Mouse (Mus musculus): ENCODE data around the gene Ablim1. TPM values are rescaled to one million over a fixed set of nuclear protein-coding genes. Genes with fewer than 3 reads are reported as not detected.

The Ablim1 gene
- polyA plus RNA-seq, 1 experiment from 2014 or later, result 58.7 TPM

DNA sequence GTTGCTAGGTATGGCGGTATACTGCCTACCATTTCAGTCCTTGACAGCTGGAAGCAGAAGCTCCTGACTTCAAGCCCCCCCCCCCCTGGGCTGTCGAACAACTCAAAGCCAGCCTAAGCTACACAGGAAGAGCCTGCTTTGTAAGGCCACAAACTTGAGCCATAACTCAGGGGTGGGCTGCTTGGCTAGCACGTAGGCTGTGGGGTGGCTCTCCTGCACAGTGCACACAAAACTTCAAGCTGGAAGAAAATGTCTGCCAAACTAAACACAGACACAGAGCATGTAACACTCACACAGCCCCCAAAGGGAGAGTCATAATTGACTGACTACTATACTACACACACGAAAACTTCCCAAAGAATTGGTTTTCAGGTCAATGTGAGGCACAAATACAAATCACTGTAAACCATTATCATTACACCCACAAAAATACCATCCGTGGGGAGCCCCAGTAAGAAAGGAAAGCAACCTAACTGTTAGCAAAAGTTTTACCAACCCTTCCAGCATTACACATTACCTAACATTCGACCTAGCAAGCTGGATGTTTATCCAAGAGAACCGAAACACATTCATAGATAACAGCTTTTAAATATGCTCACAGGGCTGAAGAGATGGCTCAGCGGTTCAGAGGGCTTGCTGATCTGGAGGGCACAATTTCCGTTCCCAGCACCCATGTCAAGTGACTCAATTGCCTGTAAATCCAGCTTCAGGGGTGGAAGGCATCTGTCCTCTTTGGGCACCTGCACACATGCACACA, 61.8 kb downstream of the Ablim1 start:
- 75% methylated on average over 9 of the region's 9 CpGs for WGBS
- ATAC-seq (ENCODE audit: low FRiP score), result no peak
- no peaks in the 10 kb centered on the region for H3K9me3 ChIP-seq (replicated peaks)
- H3K4me2 ChIP-seq, result no peak overlapping the region
- H3K36me3 ChIP-seq, result no peaks in the 10 kb centered on the region
- H3K4me1 ChIP-seq, result no peaks in the 10 kb centered on the region
- H3K4me3 ChIP-seq (replicated peaks), result no peak overlapping the region
- no peaks in the 10 kb centered on the region for H3K27me3 ChIP-seq (replicated peaks)
- H3K27ac ChIP-seq (replicated peaks), result no peak overlapping the region
- no peak overlapping the region for H3K9ac ChIP-seq (replicated peaks)

DNA sequence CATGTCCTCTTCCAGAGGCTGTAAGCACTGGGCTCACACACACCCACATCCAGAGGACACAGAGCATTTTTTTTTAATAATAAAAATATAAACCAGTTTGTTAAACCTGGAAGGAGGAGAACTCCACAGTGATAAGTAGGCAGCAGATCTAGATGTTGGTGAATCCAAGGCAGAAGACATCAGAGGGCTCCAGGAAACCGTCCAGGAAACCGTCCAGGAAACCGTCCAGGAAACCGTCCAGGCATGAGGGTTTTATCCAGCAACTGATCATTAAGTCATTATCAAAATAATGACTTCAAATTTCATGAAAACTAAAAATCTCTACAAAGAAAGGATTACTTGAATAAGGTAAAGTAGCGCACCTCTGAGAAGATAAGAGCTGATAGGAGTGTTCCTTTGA, 65.9 kb downstream of the Ablim1 start:
- Histone ChIP-seq H3K36me3 (no peaks in the 10 kb centered on the region), H3K4me1 (peaks cover 3% of the 10 kb centered on the region; the same call in 1 of the 2 replicates), H3K9ac (replicated peaks) (no peak overlapping the region), H3K9me3 (replicated peaks) (no peaks in the 10 kb centered on the region), H3K4me3 (replicated peaks) (no peak overlapping the region), H3K27ac (replicated peaks) (no peak overlapping the region), H3K27me3 (replicated peaks) (no peaks in the 10 kb centered on the region), H3K4me2 (no peak overlapping the region)
- 91% methylated on average over 5 of the region's 5 CpGs for WGBS
- ATAC-seq (ENCODE audit: low FRiP score), result no peak

DNA sequence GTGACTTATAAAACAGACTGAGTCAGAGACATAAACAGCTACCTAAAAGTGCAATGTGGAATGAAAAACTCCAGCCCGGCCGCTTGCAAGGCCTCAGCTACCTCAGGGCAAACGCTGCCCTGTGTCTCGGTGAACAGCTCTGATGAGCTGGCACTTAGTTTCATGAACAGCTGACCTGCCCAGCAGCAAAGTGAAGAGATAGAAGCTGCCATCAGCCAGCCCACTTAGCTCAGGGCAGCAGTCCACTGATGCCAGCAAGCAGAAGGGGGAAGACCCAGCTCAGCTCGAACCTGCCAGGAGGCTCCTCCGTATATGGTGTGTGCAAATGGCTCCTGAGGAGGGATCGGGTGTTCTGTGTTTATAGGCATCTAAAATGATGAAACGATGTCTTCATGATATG, 67.5 kb downstream of the Ablim1 start:
- WGBS, result 66% methylated on average over 8 of the region's 8 CpGs
- ATAC-seq (ENCODE audit: low FRiP score), result no peak
- Histone ChIP-seq H3K36me3 (no peaks in the 10 kb centered on the region), H3K27ac (replicated peaks) (no peak overlapping the region), H3K4me2 (no peak overlapping the region), H3K9me3 (replicated peaks) (no peaks in the 10 kb centered on the region), H3K27me3 (replicated peaks) (no peaks in the 10 kb centered on the region), H3K4me1 (peaks cover 4% of the 10 kb centered on the region), H3K4me3 (replicated peaks) (no peak overlapping the region), H3K9ac (replicated peaks) (no peak overlapping the region)

DNA sequence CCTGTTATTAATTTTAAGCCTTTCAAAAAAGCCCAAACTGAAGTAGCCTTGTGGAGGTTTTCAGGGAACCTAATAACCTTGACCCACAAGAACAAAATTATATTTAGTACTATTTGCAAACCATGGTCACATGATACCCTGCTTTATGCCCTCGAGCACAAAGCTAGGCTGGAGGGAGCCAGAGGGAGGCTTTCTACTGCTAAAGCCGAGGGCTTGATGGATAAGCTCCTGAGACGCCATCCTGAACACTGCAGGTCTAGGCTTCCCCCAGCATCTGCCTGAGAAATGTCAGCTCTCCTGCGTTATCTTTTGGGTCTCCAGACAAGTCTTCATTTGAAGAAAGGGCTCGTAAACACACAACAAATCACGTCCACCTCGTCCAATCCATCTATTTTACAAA, 70.4 kb downstream of the Ablim1 start:
- ATAC-seq (ENCODE audit: low FRiP score), result no peak
- WGBS, result 76% methylated on average over 7 of the region's 7 CpGs

DNA sequence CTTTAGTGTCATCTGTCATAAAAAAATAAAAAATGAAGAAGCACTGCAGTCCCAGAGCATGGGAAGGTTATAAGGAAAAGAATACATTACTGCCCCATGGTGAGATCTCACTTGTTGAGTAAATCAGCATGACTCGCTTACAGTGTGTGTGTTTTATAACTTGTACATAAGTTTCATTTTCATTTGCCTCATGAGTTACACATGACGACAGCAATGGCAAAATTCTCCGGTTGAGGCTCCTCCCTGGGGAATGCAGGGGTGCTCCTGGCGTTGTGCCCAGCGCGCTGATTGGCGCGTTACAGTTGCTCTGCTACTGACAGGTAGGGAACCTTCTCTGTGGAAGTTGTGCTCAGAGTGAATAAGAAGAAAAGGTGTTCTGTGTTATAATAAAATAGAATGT, 71.1 kb downstream of the Ablim1 start:
- no peak overlapping the region for H3K27ac ChIP-seq (replicated peaks)
- no peaks in the 10 kb centered on the region for H3K27me3 ChIP-seq (replicated peaks)
- peaks cover 26% of the 10 kb centered on the region for H3K4me1 ChIP-seq
- no peak overlapping the region for H3K9ac ChIP-seq (replicated peaks)
- no peak overlapping the region for H3K4me3 ChIP-seq (replicated peaks)
- ATAC-seq (ENCODE audit: low FRiP score), result no peak
- 82% methylated on average over 8 of the region's 8 CpGs for WGBS
- H3K9me3 ChIP-seq (replicated peaks), result no peaks in the 10 kb centered on the region
- no peak overlapping the region for H3K4me2 ChIP-seq
- H3K36me3 ChIP-seq, result no peaks in the 10 kb centered on the region

More for the DNA sequence above, 70.4 kb downstream of the Ablim1 start:
- H3K27me3 ChIP-seq (replicated peaks), result no peaks in the 10 kb centered on the region
- peaks cover 22% of the 10 kb centered on the region for H3K4me1 ChIP-seq
- H3K9ac ChIP-seq (replicated peaks), result no peak overlapping the region
- H3K4me2 ChIP-seq, result no peak overlapping the region
- H3K27ac ChIP-seq (replicated peaks), result no peak overlapping the region
- no peaks in the 10 kb centered on the region for H3K9me3 ChIP-seq (replicated peaks)
- no peaks in the 10 kb centered on the region for H3K36me3 ChIP-seq
- H3K4me3 ChIP-seq (replicated peaks), result no peak overlapping the region

DNA sequence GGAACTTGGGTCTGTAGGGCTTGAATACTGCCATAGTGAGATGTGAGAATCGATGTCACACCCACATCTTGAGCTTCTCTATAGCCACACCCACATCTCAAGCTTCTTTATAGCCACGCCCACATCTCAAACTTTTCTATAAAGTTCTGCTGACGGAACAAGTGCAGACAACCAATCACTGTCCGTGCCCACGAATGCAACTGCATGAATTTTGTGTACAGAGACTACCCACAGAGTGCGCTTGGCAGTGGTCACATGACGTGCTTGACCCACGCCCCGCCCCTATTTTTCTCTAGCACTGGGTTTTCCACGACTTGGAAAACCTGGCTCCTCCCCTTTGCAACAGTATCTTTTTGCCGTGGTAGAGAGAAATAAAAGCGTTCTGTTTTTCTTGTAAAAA, 71.5 kb downstream of the Ablim1 start:
- 84% methylated on average over 12 of the region's 12 CpGs for WGBS

DNA sequence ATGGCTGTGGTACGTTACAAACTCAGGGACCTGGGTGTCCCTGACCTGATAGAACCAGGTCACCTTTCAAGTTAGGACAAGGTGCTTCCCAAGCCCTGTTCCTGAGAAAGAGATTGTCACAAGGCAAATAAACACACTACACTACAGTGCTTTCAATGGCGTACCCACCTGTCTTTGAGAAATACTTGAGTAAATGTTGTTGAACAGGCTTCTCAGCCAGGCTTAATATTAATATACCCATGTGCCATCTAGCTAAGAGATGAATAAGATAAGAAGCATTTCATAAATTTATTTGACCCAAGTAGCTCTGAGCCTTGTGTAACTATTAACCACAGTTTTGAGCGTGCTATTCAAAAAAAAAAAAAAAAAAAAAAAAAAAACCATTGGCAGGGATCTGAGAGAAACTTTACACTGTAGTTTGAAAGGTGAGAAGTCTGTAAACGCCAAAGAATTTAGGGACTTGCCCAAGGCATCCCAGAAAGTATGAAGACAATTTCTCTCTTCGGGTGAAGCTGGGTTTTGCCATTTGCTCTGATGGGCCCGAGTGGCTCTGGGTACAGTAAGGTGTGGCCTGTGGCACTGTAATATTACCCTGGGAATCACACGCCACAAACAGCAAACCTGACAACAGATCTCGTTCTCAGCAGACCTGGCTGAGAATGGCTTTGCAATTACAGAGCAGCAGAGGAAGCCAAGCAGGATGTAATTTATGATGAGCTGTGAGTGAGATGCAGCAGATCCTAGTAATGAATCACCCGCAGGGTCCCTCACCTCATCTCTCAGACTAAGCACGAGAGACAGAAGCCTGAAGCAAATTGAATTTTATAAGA, 73.1 kb downstream of the Ablim1 start:
- H3K4me1 ChIP-seq, result peaks cover 25% of the 10 kb centered on the region
- H3K4me2 ChIP-seq, result no peak overlapping the region
- H3K9ac ChIP-seq (replicated peaks), result no peak overlapping the region
- no peak for ATAC-seq (ENCODE audit: low FRiP score)
- no peaks in the 10 kb centered on the region for H3K27me3 ChIP-seq (replicated peaks)
- H3K9me3 ChIP-seq (replicated peaks), result no peaks in the 10 kb centered on the region
- H3K27ac ChIP-seq (replicated peaks), result 0 out of 2 replicates have a peak overlapping the region, but pooled peaks have one; percentile 6
- H3K36me3 ChIP-seq, result no peaks in the 10 kb centered on the region
- H3K4me3 ChIP-seq (replicated peaks), result no peak overlapping the region
- 51% methylated on average over 10 of the region's 10 CpGs for WGBS

More for the DNA sequence above, 71.5 kb downstream of the Ablim1 start:
- no peaks in the 10 kb centered on the region for H3K36me3 ChIP-seq
- peaks cover 28% of the 10 kb centered on the region for H3K4me1 ChIP-seq
- ATAC-seq (ENCODE audit: low FRiP score), result no peak
- H3K9ac ChIP-seq (replicated peaks), result no peak overlapping the region
- no peak overlapping the region for H3K27ac ChIP-seq (replicated peaks)
- H3K27me3 ChIP-seq (replicated peaks), result no peaks in the 10 kb centered on the region
- H3K4me3 ChIP-seq (replicated peaks), result no peak overlapping the region
- H3K9me3 ChIP-seq (replicated peaks), result no peaks in the 10 kb centered on the region
- H3K4me2 ChIP-seq, result no peak overlapping the region

DNA sequence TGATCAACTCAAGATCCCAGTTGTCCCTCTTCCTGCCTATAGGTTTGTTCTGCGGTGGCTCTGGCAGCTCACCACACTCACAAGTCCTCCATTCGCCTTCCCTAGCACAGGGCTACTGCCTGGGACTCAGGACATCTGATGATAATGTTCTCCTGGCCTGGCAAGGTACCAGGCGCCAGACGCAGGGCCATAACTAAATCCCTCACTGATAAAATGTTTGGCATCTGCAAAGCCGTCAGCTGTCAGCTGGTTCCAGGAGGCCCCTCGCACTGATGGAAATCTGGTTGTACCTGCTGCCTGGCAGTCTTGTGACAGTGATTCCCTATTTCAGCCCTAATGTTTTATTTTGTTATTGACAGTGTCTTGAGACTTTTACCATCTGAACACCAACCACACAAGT, 74.5 kb downstream of the Ablim1 start:
- ATAC-seq (ENCODE audit: low FRiP score), result no peak
- H3K4me1 ChIP-seq, result peaks cover 25% of the 10 kb centered on the region
- H3K4me3 ChIP-seq (replicated peaks), result no peak overlapping the region
- H3K9ac ChIP-seq (replicated peaks), result no peak overlapping the region
- H3K9me3 ChIP-seq (replicated peaks), result no peaks in the 10 kb centered on the region
- H3K27ac ChIP-seq (replicated peaks), result no peak overlapping the region
- WGBS, result 74% methylated on average over 6 of the region's 6 CpGs
- H3K4me2 ChIP-seq, result no peak overlapping the region
- H3K36me3 ChIP-seq, result no peaks in the 10 kb centered on the region
- no peaks in the 10 kb centered on the region for H3K27me3 ChIP-seq (replicated peaks)

DNA sequence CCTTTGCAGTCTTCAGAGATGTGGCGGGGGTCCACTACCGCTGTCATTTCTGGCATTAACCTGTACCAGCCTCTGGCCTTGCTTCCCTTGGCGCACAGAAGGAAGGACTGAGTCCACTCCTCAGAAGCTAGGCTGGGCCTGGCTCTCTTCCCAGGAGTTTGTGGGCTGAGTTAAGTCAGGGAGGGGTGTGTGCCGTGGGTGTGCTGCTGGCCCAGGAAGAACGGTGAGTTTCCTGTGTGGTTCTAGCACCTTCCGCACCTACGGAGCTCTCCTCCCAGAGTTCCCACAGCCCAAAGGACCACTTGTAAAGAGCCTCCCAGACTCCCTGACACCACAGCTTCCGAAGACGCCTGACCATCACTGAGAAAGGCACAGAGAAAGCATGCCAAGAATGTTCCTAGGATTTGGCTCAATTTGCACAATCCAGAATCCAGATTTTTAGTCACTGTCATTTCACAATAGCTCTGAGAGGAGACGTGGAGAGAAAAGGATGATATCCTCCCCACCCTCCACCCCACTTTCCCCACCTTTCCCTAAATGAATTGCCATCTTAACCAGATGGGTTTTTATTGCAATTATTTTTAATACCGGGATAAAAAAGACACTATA, 75.4 kb downstream of the Ablim1 start:
- no peaks in the 10 kb centered on the region for H3K9me3 ChIP-seq (replicated peaks)
- H3K4me2 ChIP-seq, result no peak overlapping the region
- H3K4me3 ChIP-seq (replicated peaks), result no peak overlapping the region
- no peak overlapping the region for H3K9ac ChIP-seq (replicated peaks)
- no peaks in the 10 kb centered on the region for H3K27me3 ChIP-seq (replicated peaks)
- no peaks in the 10 kb centered on the region for H3K36me3 ChIP-seq
- no peak overlapping the region for H3K27ac ChIP-seq (replicated peaks)
- ATAC-seq (ENCODE audit: low FRiP score), result no peak
- H3K4me1 ChIP-seq, result peaks cover 25% of the 10 kb centered on the region
- WGBS, result 77% methylated on average over 11 of the region's 11 CpGs

DNA sequence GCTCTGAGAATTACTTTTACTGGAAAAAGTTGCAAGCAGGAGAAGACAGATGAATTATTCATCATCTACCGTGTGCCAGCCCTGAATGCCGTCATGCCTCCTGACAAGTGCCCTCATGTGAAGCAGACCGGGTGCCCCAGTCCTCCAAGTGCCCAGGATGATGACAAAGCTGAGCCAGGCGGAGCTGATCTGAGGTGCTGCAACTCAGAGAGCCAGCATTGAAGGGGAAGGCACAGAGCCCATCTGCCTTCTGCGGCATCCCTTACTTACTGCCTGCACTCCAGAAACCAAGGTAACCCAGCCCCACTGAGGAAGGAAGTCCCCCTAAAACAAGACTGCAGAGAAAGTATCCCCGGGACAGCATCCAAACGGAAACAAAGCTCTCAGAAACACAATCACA, 76.3 kb downstream of the Ablim1 start:
- H3K4me2 ChIP-seq, result no peak overlapping the region
- no peak overlapping the region for H3K4me3 ChIP-seq (replicated peaks)
- H3K27ac ChIP-seq (replicated peaks), result no peak overlapping the region
- peaks cover 25% of the 10 kb centered on the region for H3K4me1 ChIP-seq
- H3K9me3 ChIP-seq (replicated peaks), result no peaks in the 10 kb centered on the region
- H3K27me3 ChIP-seq (replicated peaks), result no peaks in the 10 kb centered on the region
- H3K9ac ChIP-seq (replicated peaks), result no peak overlapping the region
- H3K36me3 ChIP-seq, result no peaks in the 10 kb centered on the region
- 65% methylated on average over 7 of the region's 7 CpGs for WGBS
- ATAC-seq (ENCODE audit: low FRiP score), result no peak

DNA sequence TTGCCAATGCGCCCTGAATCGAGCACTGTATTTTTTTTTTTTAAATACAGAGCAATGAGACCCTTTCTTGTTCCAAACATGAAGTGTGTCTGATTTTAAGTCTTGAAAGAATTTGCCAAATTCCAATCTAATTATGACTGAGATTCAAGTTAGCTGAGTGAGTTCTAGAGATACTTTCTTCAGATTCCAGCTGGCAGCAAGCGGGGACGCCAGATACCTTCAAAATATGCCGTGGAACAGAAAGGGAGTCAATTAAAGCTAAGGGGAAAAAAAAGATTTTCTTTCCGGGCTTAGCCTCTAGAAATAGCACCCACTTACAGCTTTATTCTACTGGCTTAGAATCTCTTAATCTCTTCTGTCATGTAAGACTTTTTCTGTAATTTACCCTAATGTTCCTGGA, 77.2 kb downstream of the Ablim1 start:
- H3K4me3 ChIP-seq (replicated peaks), result no peak overlapping the region
- WGBS, result 88% methylated on average over 6 of the region's 6 CpGs
- H3K27me3 ChIP-seq (replicated peaks), result no peaks in the 10 kb centered on the region
- no peaks in the 10 kb centered on the region for H3K9me3 ChIP-seq (replicated peaks)
- H3K9ac ChIP-seq (replicated peaks), result no peak overlapping the region
- H3K4me2 ChIP-seq, result no peak overlapping the region
- no peaks in the 10 kb centered on the region for H3K36me3 ChIP-seq
- H3K27ac ChIP-seq (replicated peaks), result no peak overlapping the region
- H3K4me1 ChIP-seq, result peaks cover 25% of the 10 kb centered on the region
- ATAC-seq (ENCODE audit: low FRiP score), result no peak

DNA sequence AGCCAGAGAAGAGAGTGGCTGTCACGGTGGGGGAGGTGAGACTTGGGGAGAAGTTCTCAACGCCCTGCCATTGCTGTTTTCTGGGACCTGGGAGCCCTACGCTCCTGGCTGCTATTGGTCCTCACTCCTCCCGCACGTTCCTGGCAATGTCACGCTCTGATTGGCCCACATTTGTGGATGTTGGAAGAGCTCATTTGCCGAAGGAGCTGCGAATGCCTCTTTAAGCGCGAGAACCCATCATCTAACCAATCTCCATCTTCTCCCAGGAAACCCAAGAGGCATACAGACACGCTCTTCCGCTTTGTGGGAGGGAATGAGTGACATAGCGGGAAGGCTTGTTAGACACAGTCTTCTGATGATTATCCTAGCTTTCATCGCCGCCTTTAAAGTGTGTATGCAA, 78.1 kb downstream of the Ablim1 start:
- Histone ChIP-seq H3K4me3 (replicated peaks) (no peak overlapping the region), H3K4me2 (no peak overlapping the region), H3K27ac (replicated peaks) (no peak overlapping the region), H3K27me3 (replicated peaks) (no peaks in the 10 kb centered on the region), H3K36me3 (no peaks in the 10 kb centered on the region), H3K9me3 (replicated peaks) (no peaks in the 10 kb centered on the region), H3K4me1 (peaks cover 22% of the 10 kb centered on the region), H3K9ac (replicated peaks) (no peak overlapping the region)
- 71% methylated on average over 15 of the region's 15 CpGs for WGBS
- no peak for ATAC-seq (ENCODE audit: low FRiP score)
